Mouse (Mus musculus) lung, postnatal 0 days (tissue): ENCODE results near the gene Ovol1.

Experiments used
- CTCF ChIP-seq: IDR thresholded peaks from 2 replicates; pipeline ENCODE4 v1.5.1; 2016; ENCODE audit warnings: antibody characterized with exemption, mild to moderate bottlenecking
- EP300 ChIP-seq: IDR thresholded peaks from 2 replicates; pipeline ENCODE4 v1.6.1; 2016; ENCODE audit warnings: antibody characterized with exemption, mild to moderate bottlenecking, control low read depth

DNA sequence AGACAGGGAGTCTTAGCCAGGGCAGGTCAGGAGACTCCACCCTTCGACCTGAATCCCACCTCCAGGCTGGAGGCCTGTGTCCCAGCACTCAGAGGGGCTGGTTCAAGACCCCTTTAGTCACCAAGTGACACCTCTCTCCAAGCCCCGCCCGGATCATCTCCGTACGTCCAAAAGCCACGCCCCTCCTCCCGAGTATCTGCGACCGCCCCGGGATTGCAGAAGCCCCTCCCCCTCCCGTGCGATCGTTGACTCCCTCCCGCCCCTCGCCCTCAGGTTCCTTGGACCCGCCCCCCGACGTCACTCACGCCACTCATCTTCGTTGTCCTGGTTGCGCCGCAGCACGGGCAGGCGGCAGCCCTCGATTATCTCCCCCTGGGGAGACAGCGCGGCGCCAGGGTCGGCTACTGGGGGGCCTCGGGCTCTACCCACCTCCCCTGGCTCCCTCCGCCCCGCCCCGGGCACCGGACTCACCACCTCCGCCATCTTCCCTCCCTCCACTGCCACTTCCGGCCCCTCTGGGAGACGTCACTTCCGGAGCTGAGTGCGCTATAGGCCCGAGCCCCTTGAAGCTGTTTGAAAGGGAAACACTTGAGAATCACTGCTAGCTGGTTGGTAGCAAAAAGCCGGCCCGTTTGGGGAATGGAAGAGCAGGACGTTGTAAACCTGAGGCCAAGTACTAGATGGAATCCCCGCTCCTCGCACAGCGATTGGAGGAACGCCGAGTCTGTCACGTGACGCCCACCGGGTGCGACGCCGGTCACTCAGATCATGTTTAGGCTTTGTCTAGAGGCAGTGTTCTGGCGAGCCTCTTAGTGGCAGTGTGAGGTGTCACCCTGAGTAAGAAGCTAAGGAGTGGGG, 49.3 kb upstream of the Ovol1 start, which contains the start of gene Kat5:
- peak; percentile 52 for TF ChIP-seq CTCF
- peak; percentile 18; the same call in 1 of the 2 replicates for TF ChIP-seq EP300
